Mouse (Mus musculus) CH12.LX (cell line): ENCODE results near the gene Tmem207. TPM values are rescaled to one million over a fixed set of nuclear protein-coding genes. Genes with fewer than 3 reads are reported as not detected.

Source experiments
- DNase-seq: peaks from one replicate; pipeline ENCODE4 v3.0.0-alpha.2; 2013; ENCODE audit errors: extremely low read depth
- H3K27ac ChIP-seq: 2 replicates; pipeline ENCODE4 v1.5.1; 2012; ENCODE audit warnings: low read depth, mild to moderate bottlenecking, control low read depth, moderate library complexity; ENCODE audit not compliant: insufficient read depth
- H3K27me3 ChIP-seq: replicated peaks from 2 replicates; pipeline ENCODE3; 2012; ENCODE audit warnings: inconsistent platforms
- H3K36me3 ChIP-seq, 2 experiments: replicated peaks in 1 of 2; 2 replicates each; pipeline versions ENCODE3 to v1.6.1; 2012; ENCODE audit warnings: inconsistent platforms in 1 of 2, low read length in 1 of 2, mild to moderate bottlenecking in 1 of 2, mixed read lengths in 1 of 2, moderate library complexity in 1 of 2; ENCODE audit not compliant: control insufficient read depth in 1 of 2, insufficient read depth in 1 of 2
- H3K4me1 ChIP-seq, 2 experiments: 2 replicates each; pipeline ENCODE4 v1.6.1; 2012; ENCODE audit warnings: inconsistent platforms in 1 of 2, moderate library complexity in 1 of 2; ENCODE audit not compliant: insufficient read depth in 2 of 2, control insufficient read depth in 1 of 2
- H3K4me2 ChIP-seq: 2 replicates; pipeline ENCODE4 v1.6.1; 2012; ENCODE audit warnings: low read depth, mild to moderate bottlenecking, control low read depth; ENCODE audit not compliant: poor library complexity, insufficient read depth, severe bottlenecking
- H3K4me3 ChIP-seq, 3 experiments: fragments of 150-350 bp in 1 of 3; sonication (generic) in 1 of 3; replicated peaks in 1 of 3; 2 replicates each; pipeline versions ENCODE3 to v1.5.1; 2011 to 2012; ENCODE audit warnings: low read depth in 2 of 3, low read length in 2 of 3, mild to moderate bottlenecking in 2 of 3, moderate library complexity in 2 of 3, control low read depth in 1 of 3, improper control_type of control experiment in 1 of 3, inconsistent platforms in 1 of 3, mixed read lengths in 1 of 3; ENCODE audit not compliant: poor library complexity in 1 of 3
- H3K79me2 ChIP-seq: replicated peaks from 2 replicates; pipeline ENCODE4 v1.6.1; 2012; ENCODE audit warnings: mild to moderate bottlenecking, moderate library complexity; ENCODE audit not compliant: control insufficient read depth, poor library complexity, insufficient read depth, severe bottlenecking; ENCODE audit errors: extremely low read depth
- H3K9ac ChIP-seq: 2 replicates; pipeline ENCODE4 v1.6.1; 2012; ENCODE audit warnings: low read depth, mild to moderate bottlenecking, control low read depth, moderate library complexity; ENCODE audit not compliant: insufficient read depth
- H3K9me3 ChIP-seq: replicated peaks from 2 replicates; pipeline ENCODE3; 2012; ENCODE audit warnings: low read length, inconsistent platforms, mixed read lengths
- CHD2 ChIP-seq: IDR thresholded peaks from 2 replicates; pipeline ENCODE4 v1.6.1; 2011; ENCODE audit warnings: low read length, improper control_type of control experiment
- E2F4 ChIP-seq: IDR thresholded peaks from 2 replicates; pipeline ENCODE4 v1.6.1; 2011; ENCODE audit warnings: low read depth, low read length, improper control_type of control experiment; ENCODE audit not compliant: insufficient replicate concordance
- ETS1 ChIP-seq: conservative IDR thresholded peaks from 2 replicates; pipeline ENCODE4 v1.6.1; 2012; ENCODE audit warnings: low read depth, mild to moderate bottlenecking, inconsistent platforms, low read length, improper control_type of control experiment, moderate library complexity
- HCFC1 ChIP-seq: IDR thresholded peaks from 2 replicates; pipeline ENCODE4 v1.6.1; 2012; ENCODE audit warnings: low read depth, mild to moderate bottlenecking, inconsistent platforms, low read length, improper control_type of control experiment
- MAX ChIP-seq: IDR thresholded peaks from 2 replicates; pipeline ENCODE4 v1.6.1; 2011; ENCODE audit warnings: low read length, improper control_type of control experiment
- MAZ ChIP-seq: IDR thresholded peaks from 2 replicates; pipeline ENCODE4 v1.6.1; 2012; ENCODE audit warnings: low read depth, mild to moderate bottlenecking, inconsistent platforms, low read length, improper control_type of control experiment, moderate library complexity
- MEF2A ChIP-seq: IDR thresholded peaks from 2 replicates; pipeline ENCODE4 v1.6.1; 2014; ENCODE audit warnings: low read depth, mild to moderate bottlenecking, inconsistent platforms, low read length, improper control_type of control experiment, borderline replicate concordance
- MXI1 ChIP-seq: IDR thresholded peaks from 2 replicates; pipeline ENCODE4 v1.6.1; 2011; ENCODE audit warnings: mild to moderate bottlenecking, low read depth, low read length, improper control_type of control experiment
- NELFE ChIP-seq: IDR thresholded peaks from 2 replicates; pipeline ENCODE4 v1.6.1; 2011; ENCODE audit warnings: low read depth, low read length, improper control_type of control experiment
- NRF1 ChIP-seq: IDR thresholded peaks from 2 replicates; pipeline ENCODE4 v1.6.1; 2014; ENCODE audit warnings: low read depth, mild to moderate bottlenecking, inconsistent platforms, low read length, improper control_type of control experiment, moderate library complexity
- PAX5 ChIP-seq: IDR thresholded peaks from 2 replicates; pipeline ENCODE4 v1.6.1; 2012; ENCODE audit warnings: low read length, inconsistent platforms, mixed read lengths
- POLR2A ChIP-seq: IDR thresholded peaks from 2 replicates; pipeline ENCODE4 v1.6.1; 2011; ENCODE audit warnings: low read depth, mild to moderate bottlenecking, improper control_type of control experiment, low read length
- RAD21 ChIP-seq: IDR thresholded peaks from 2 replicates; pipeline ENCODE4 v1.6.1; 2011; ENCODE audit warnings: low read depth, mild to moderate bottlenecking, low read length, improper control_type of control experiment, moderate library complexity
- TBP ChIP-seq: conservative IDR thresholded peaks from 2 replicates; pipeline ENCODE4 v1.6.1; 2011; ENCODE audit warnings: low read depth, low read length, improper control_type of control experiment
- TCF12 ChIP-seq: IDR thresholded peaks from 2 replicates; pipeline ENCODE4 v1.6.1; 2014; ENCODE audit warnings: low read depth, mild to moderate bottlenecking, inconsistent platforms, low read length, improper control_type of control experiment
- USF2 ChIP-seq: conservative IDR thresholded peaks from 2 replicates; pipeline ENCODE4 v1.6.1; 2011; ENCODE audit warnings: low read depth, low read length, improper control_type of control experiment
- ZC3H11A ChIP-seq: IDR thresholded peaks from 2 replicates; pipeline ENCODE4 v1.6.1; 2012; ENCODE audit warnings: low read depth, mild to moderate bottlenecking, inconsistent platforms, low read length, improper control_type of control experiment
- ZMIZ1 ChIP-seq: IDR thresholded peaks from 2 replicates; pipeline ENCODE4 v1.6.1; 2012; ENCODE audit warnings: low read depth, mild to moderate bottlenecking, inconsistent platforms, low read length, improper control_type of control experiment
- dilution Hi-C: fragments of 300-500 bp; cut with MboI; formaldehyde crosslinking; loops from 2 replicates; pipeline ENCODE4 v1.14.3; 2020; ENCODE audit warnings: low sequenced_read_pairs; ENCODE audit not compliant: extremely low pct_unique_long_range_greater_than_20kb, extremely low pct_ligation_motif_present
- in situ Hi-C: fragments of 300-500 bp; cut with MboI; formaldehyde crosslinking; loops from 3 replicates; pipeline ENCODE4 v1.14.3; 2019; ENCODE audit warnings: low sequenced_read_pairs, low pct_ligation_motif_present, low pct_unique_long_range_greater_than_20kb, mixed read lengths
- polyA plus RNA-seq: library from polyadenylated mRNA; unstranded; fragments of >175 nt; gene quantifications from 2 replicates; pipeline ENCODE4 v1.2.1, GENCODE M21; 2012; ENCODE audit warnings: low read depth; ENCODE audit not compliant: insufficient read length
- total RNA-seq, 2 experiments: library from RNA; depleted of rRNA; stranded (reverse); fragments of 300-350 nt in 1 of 2; fragments of >200 nt in 1 of 2; gene quantifications; 2 replicates each; pipeline ENCODE4 v1.2.3; 2012 to 2014

The Tmem207 gene
- total RNA-seq (2012; rRNA removed) (not detected in 2 replicates), total RNA-seq (2014; rRNA removed) (not detected in 2 replicates), polyA plus RNA-seq (not detected in 2 replicates)

GRCm38 (mm10) chr16:26526669-26527068 is at the start of gene Tmem207:
Gene Tmem207, minus strand, starts transcription at chr16:26526769.
- H3K4me1 ChIP-seq = no peaks in the 10 kb centered on the region
- no peak for TF ChIP-seq NRF1
- no peak for TF ChIP-seq MEF2A
- no peak for TF ChIP-seq HCFC1
- TF ChIP-seq TCF12 = no peak
- no peak for TF ChIP-seq MAZ
- no peak for TF ChIP-seq MXI1
- TF ChIP-seq E2F4 = no peak
- TF ChIP-seq ZMIZ1 = no peak
- TF ChIP-seq RAD21 = no peak
- TF ChIP-seq CHD2 = no peak
- TF ChIP-seq MAX = no peak
- TF ChIP-seq ZC3H11A = no peak
- no peak for TF ChIP-seq NELFE
- TF ChIP-seq, all 38 proteins: peak for 0
- no peak within 1 kb of the TSS for H3K27ac ChIP-seq
- dilution Hi-C loops (no loop called here), in situ Hi-C loops (loop anchor here (25.0 kb wide), 1 partner anchor 436 kb away; no protein-coding TSS in a partner anchor)
- H3K27me3 ChIP-seq = no peaks in the 10 kb centered on the region
- H3K36me3 ChIP-seq = no peaks in the 10 kb centered on the region
- no peak for DNase-seq
- H3K4me3 ChIP-seq = no peak within 1 kb of the TSS
- no peak within 1 kb of the TSS for H3K4me2 ChIP-seq
- H3K9me3 ChIP-seq = no peaks in the 10 kb centered on the region
- no peaks in the 10 kb centered on the region for H3K79me2 ChIP-seq
- H3K9ac ChIP-seq = no peak within 1 kb of the TSS

GRCm38 (mm10) chr16:26574173-26574572 is 47.6 kb upstream of the Tmem207 start:
- Histone ChIP-seq H3K9ac (no peak overlapping the region), H3K36me3 (no peaks in the 10 kb centered on the region), H3K4me1 (no peaks in the 10 kb centered on the region), H3K4me2 (no peak overlapping the region), H3K9me3 (no peaks in the 10 kb centered on the region), H3K4me3 (no peak overlapping the region), H3K79me2 (no peaks in the 10 kb centered on the region), H3K27me3 (no peaks in the 10 kb centered on the region), H3K27ac (no peak overlapping the region)
- dilution Hi-C loops (no loop called here), in situ Hi-C loops (no loop called here)
- TF ChIP-seq HCFC1 = no peak
- TF ChIP-seq MAX = no peak
- no peak for TF ChIP-seq USF2
- no peak for TF ChIP-seq PAX5
- TF ChIP-seq ETS1 = no peak
- no peak for TF ChIP-seq POLR2A
- no peak for TF ChIP-seq TBP
- DNase-seq = no peak
